Mouse (Mus musculus): Measurements from ENCODE around the gene Gm20388. TPM values are rescaled to one million over a fixed set of nuclear protein-coding genes. Genes with fewer than 3 reads are reported as not detected.
A peak's percentile ranks its signal among the peaks of the same experiment; 100 is the strongest.

Gm20388 gene
- polyA plus RNA-seq, 2 experiments = 8.5 TPM; not detected in 1

DNA sequence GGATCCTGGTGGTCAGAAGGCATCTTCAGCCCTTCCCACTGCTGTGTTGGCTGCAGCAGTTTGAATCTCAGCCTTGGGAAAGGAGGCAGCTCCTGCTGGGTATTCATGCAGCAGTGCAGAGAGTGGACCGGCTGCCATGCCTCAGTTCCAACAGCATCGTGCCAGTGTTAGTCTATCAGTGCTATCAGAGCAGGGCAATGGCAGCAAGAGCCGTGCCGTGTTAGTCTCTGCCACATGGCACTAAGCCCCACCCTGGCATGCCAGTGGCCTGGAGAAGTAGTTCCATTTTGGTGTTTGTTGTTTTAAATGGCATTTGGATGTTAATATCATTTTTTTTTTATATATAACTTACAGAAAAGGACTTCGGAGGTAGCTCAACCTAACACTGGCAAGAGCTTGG is 3198.3 kb downstream of the Gm20388 start:
- TF ChIP-seq EP300 (IDR thresholded peaks at IDR 0.05; ENCODE audit: low read depth) = no peak
- no peak for TF ChIP-seq CTCF (IDR thresholded peaks at IDR 0.05; ENCODE audit: low read depth)
- Histone ChIP-seq H3K27me3 (ENCODE audit: control insufficient read depth, insufficient read depth, low read length) (no peaks in the 10 kb centered on the region), H3K9ac (replicated peaks) (no peak overlapping the region), H3K4me3 (ENCODE audit: insufficient read depth in 1 of 2, low read depth in 2 of 2, low read length in 2 of 2) (no peak overlapping the region), H3K4me2 (ENCODE audit: low read depth) (no peak overlapping the region), H3K27ac (no peak overlapping the region), H3K9me3 (ENCODE audit: control insufficient read depth, low read length) (no peaks in the 10 kb centered on the region), H3K36me3 (replicated peaks; ENCODE audit: control insufficient read depth, insufficient read depth, low read depth) (peaks cover 17% of the 10 kb centered on the region), H3K4me1 (replicated peaks; ENCODE audit: control insufficient read depth in 2 of 2, insufficient read depth in 2 of 2, low read length in 1 of 2) (peaks cover 0 to 7% of the 10 kb centered on the region in 2 experiments; a peak in 2 of 4 replicates)
- 71% methylated on average over 5 of the region's 5 CpGs for WGBS (ENCODE audit: insufficient replicate concordance)
- ATAC-seq (ENCODE audit: insufficient read depth) (no peak), DNase-seq (ENCODE audit: low read depth in 3 of 3, low spot score in 3 of 3) (no peak)

DNA sequence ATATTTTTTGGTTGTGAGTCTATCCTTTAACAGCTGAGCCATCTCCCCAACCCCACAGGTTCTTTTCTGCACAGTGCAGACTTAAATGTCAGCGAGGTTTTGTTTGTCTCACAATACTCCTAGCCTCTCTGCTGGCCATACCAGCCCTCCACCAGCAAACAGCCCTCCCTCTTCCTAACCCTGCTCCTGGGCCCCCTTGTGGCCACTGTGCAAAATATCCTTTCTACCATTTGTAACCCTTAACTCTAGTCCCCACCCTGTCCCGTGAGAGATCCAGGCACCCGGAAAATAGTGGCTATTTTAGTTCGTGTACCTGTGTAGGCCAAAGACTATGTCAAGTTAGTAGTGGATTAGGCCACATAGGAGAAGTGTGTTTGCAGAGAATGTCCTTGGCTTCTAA is 3200.0 kb downstream of the Gm20388 start:
- Histone ChIP-seq H3K27ac (no peak overlapping the region), H3K36me3 (replicated peaks; ENCODE audit: control insufficient read depth, insufficient read depth, low read depth) (peaks cover under 1% of the 10 kb centered on the region), H3K9ac (replicated peaks) (no peak overlapping the region), H3K4me3 (ENCODE audit: insufficient read depth in 1 of 2, low read depth in 2 of 2, low read length in 2 of 2) (no peak overlapping the region), H3K27me3 (ENCODE audit: control insufficient read depth, insufficient read depth, low read length) (0 out of 2 replicates have a peak, but pooled peaks cover under 1% of the 10 kb centered on the region), H3K4me1 (replicated peaks; ENCODE audit: control insufficient read depth in 2 of 2, insufficient read depth in 2 of 2, low read length in 1 of 2) (peaks cover 4 to 13% of the 10 kb centered on the region in 2 experiments; a peak in 3 of 4 replicates), H3K4me2 (ENCODE audit: low read depth) (no peak overlapping the region), H3K9me3 (ENCODE audit: control insufficient read depth, low read length) (no peaks in the 10 kb centered on the region)
- 5% methylated on average over 4 of the region's 4 CpGs for WGBS (ENCODE audit: insufficient replicate concordance)
- TF ChIP-seq EP300 (IDR thresholded peaks at IDR 0.05; ENCODE audit: low read depth) (no peak), CTCF (IDR thresholded peaks at IDR 0.05; ENCODE audit: low read depth) (peak; percentile 86)
- peak; percentile 47; the same call in 1 of the 2 replicates for ATAC-seq (ENCODE audit: insufficient read depth)
- DNase-seq (ENCODE audit: low read depth in 3 of 3, low spot score in 3 of 3) = no peak

DNA sequence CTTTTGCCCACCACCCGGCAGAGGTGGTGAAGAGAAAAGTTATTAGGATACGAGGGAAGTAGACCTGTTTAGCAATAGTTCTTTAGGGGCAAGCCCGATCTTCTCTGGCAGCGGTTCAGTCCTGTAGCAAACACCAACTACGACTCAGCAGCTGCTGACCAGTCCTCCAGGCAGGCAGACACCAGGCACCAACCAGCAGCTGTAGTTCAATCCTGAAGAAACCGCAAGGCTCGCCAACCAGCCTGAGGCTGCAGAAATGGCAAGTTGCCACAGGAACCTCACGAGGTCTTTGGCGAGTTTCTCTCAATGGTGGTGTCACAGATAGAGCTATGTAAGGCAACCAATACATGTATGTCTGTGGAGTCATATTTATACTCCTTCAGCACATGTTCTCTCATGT is 3202.3 kb downstream of the Gm20388 start:
- no peak overlapping the region for H3K4me3 ChIP-seq (ENCODE audit: insufficient read depth in 1 of 2, low read depth in 2 of 2, low read length in 2 of 2)
- H3K27me3 ChIP-seq (ENCODE audit: control insufficient read depth, insufficient read depth, low read length) = peaks cover 21% of the 10 kb centered on the region
- TF ChIP-seq EP300 (IDR thresholded peaks at IDR 0.05; ENCODE audit: low read depth) = no peak
- H3K4me1 ChIP-seq (replicated peaks; ENCODE audit: control insufficient read depth in 2 of 2, insufficient read depth in 2 of 2, low read length in 1 of 2) = peaks cover 7 to 30% of the 10 kb centered on the region in 2 experiments; a peak in 3 of 4 replicates
- H3K36me3 ChIP-seq (replicated peaks; ENCODE audit: control insufficient read depth, insufficient read depth, low read depth) = no peaks in the 10 kb centered on the region
- 65% methylated on average over 9 of the region's 9 CpGs for WGBS (ENCODE audit: insufficient replicate concordance)
- no peak overlapping the region for H3K4me2 ChIP-seq (ENCODE audit: low read depth)
- no peak overlapping the region for H3K9ac ChIP-seq (replicated peaks)
- no peak for ATAC-seq (ENCODE audit: insufficient read depth)
- H3K9me3 ChIP-seq (ENCODE audit: control insufficient read depth, low read length) = no peaks in the 10 kb centered on the region
- no peak overlapping the region for H3K27ac ChIP-seq
- DNase-seq (ENCODE audit: low read depth in 3 of 3, low spot score in 3 of 3) = no peak

- Histone ChIP-seq H3K9me3 (ENCODE audit: control insufficient read depth, low read length) (no peaks in the 10 kb centered on the region), H3K4me1 (replicated peaks; ENCODE audit: control insufficient read depth in 2 of 2, insufficient read depth in 2 of 2, low read length in 1 of 2) (peaks cover 7 to 41% of the 10 kb centered on the region in 2 experiments; a peak in 3 of 4 replicates), H3K4me2 (ENCODE audit: low read depth) (no peak overlapping the region), H3K4me3 (ENCODE audit: insufficient read depth in 1 of 2, low read depth in 2 of 2, low read length in 2 of 2) (no peak overlapping the region), H3K9ac (replicated peaks) (no peak overlapping the region), H3K36me3 (replicated peaks; ENCODE audit: control insufficient read depth, insufficient read depth, low read depth) (no peaks in the 10 kb centered on the region), H3K27ac (no peak overlapping the region), H3K27me3 (ENCODE audit: control insufficient read depth, insufficient read depth, low read length) (peaks cover 26% of the 10 kb centered on the region)
- DNase-seq (ENCODE audit: low read depth in 3 of 3, low spot score in 3 of 3) = no peak
- ATAC-seq (ENCODE audit: insufficient read depth) = no peak
- TF ChIP-seq EP300 (IDR thresholded peaks at IDR 0.05; ENCODE audit: low read depth) (no peak), CTCF (IDR thresholded peaks at IDR 0.05; ENCODE audit: low read depth) (no peak)
- WGBS (ENCODE audit: insufficient replicate concordance) = 9% methylated on average over 2 of the region's 2 CpGs
These were observed 3203.3 kb downstream of the Gm20388 start for GRCm38 (mm10) chr8:123113908-123114469.

DNA sequence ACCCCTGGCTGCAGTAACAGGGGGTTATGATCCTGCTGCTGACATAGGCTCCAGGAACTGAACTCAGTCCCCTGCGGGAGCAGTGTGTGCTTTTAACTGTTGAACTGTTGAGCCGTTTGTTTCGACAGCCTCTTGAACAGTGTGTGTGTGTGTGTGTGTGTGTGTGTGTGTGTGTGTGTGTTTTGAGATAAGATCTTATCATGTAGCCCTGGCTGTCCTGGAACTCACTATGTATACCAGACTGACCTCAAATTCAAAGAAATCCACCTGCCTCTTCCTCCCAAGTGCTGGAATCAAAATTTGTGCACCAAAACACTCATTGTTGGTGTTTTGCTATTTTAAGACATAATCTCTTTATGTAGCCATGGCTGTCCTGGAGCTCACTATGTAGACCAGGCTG is 3204.0 kb downstream of the Gm20388 start:
- Histone ChIP-seq H3K27me3 (ENCODE audit: control insufficient read depth, insufficient read depth, low read length) (peaks cover 30% of the 10 kb centered on the region), H3K4me1 (replicated peaks; ENCODE audit: control insufficient read depth in 2 of 2, insufficient read depth in 2 of 2, low read length in 1 of 2) (peaks cover 7 to 41% of the 10 kb centered on the region in 2 experiments; a peak in 3 of 4 replicates), H3K27ac (no peak overlapping the region), H3K36me3 (replicated peaks; ENCODE audit: control insufficient read depth, insufficient read depth, low read depth) (no peaks in the 10 kb centered on the region), H3K9me3 (ENCODE audit: control insufficient read depth, low read length) (no peaks in the 10 kb centered on the region), H3K4me2 (ENCODE audit: low read depth) (no peak overlapping the region), H3K4me3 (ENCODE audit: insufficient read depth in 1 of 2, low read depth in 2 of 2, low read length in 2 of 2) (no peak overlapping the region), H3K9ac (replicated peaks) (no peak overlapping the region)
- peak; percentile 27; the same call in 1 of the 2 replicates for ATAC-seq (ENCODE audit: insufficient read depth)
- no peak for DNase-seq (ENCODE audit: low read depth in 3 of 3, low spot score in 3 of 3)
- 8% methylated on average over 3 of the region's 3 CpGs for WGBS (ENCODE audit: insufficient replicate concordance)
- TF ChIP-seq EP300 (IDR thresholded peaks at IDR 0.05; ENCODE audit: low read depth) (no peak), CTCF (IDR thresholded peaks at IDR 0.05; ENCODE audit: low read depth) (no peak)

Measured in liver, embryonic 14.5 days (tissue).